Mouse (Mus musculus) hindbrain, embryonic 10.5 days (tissue): ENCODE measurements around the gene Xpot. TPM values are rescaled to one million over a fixed set of nuclear protein-coding genes. Genes with fewer than 3 reads are reported as not detected.

Experiments used
- DNase-seq: peaks from one replicate; pipeline ENCODE4 v3.0.0-alpha.2; 2017; ENCODE audit warnings: low spot score
- H3K27ac ChIP-seq: fragments of 300-500 bp; sonication (generic); 2 replicates; pipeline ENCODE4 v1.5.1; 2016; ENCODE audit warnings: mild to moderate bottlenecking, moderate library complexity
- H3K27me3 ChIP-seq: fragments of 300-500 bp; sonication (generic); 2 replicates; pipeline ENCODE4 v1.6.1; 2016; ENCODE audit warnings: mild to moderate bottlenecking; ENCODE audit not compliant: poor library complexity, insufficient read depth, severe bottlenecking
- H3K36me3 ChIP-seq: fragments of 300-500 bp; sonication (generic); 2 replicates; pipeline ENCODE4 v1.6.1; 2016; ENCODE audit warnings: mild to moderate bottlenecking, moderate library complexity
- H3K4me1 ChIP-seq: fragments of 300-500 bp; sonication (generic); replicated peaks from 2 replicates; pipeline ENCODE4 v1.6.1; 2016; ENCODE audit warnings: mild to moderate bottlenecking
- H3K4me3 ChIP-seq: fragments of 300-500 bp; sonication (generic); 2 replicates; pipeline ENCODE4 v1.5.1; 2016; ENCODE audit warnings: mild to moderate bottlenecking, moderate library complexity
- H3K9me3 ChIP-seq: fragments of 300-500 bp; sonication (generic); 2 replicates; pipeline ENCODE4 v1.6.1; 2016; ENCODE audit warnings: mild to moderate bottlenecking, moderate library complexity
- WGBS: fragments of 180-500 bp; shearing (Covaris S2); methylation state at CpG from one replicate; pipeline ENCODE4 v1.1.7; 2016; 5-methylcytosine and 5-hydroxymethylcytosine counted together
- polyA plus RNA-seq: library from polyadenylated mRNA; unstranded; fragments of >200 nt; fragmentation: Nextera tagmentation; extraction: Ambion mirVana; gene quantifications from 2 replicates; pipeline ENCODE4 v1.2.1, GENCODE M21; 2016

Xpot gene
- polyA plus RNA-seq, 1 experiment from 2014 or later, result 42.4 TPM

DNA sequence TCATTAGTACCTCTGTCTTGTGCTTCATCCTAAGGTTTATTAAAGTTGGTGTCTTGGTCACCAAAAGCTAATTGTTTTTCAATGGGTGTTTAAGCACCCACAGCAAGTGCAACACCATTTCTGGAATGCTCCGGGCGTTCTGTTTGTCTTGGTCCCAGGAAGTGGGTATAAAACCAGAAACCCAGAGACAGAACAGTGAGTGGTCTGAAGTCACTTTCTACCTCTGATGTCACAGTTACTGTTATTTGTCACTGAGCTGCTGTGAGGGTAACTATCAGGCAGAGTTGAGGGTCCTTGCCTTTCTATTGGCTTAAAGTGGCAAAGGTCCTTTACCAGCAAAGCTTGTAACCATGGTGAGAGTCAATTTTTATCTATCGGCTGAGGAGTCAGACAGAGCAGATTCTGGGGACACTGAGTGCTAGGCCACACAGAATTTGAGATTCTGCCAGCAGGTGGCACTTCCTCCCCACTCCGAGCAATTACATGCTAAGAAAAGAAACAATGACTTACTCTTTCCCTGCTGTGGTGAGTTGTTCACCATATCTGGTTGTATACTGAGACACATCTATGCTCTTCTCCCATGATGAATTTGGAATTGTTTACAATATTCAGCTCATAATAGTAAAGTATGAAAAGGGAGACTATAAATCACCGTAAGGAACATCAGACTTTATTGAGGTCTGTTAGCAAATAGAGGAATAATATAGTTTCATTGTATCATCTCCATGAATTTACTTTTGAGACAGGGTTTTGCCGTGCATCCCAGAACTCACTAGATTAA, 14.2 kb upstream of the Xpot start:
- Histone ChIP-seq H3K27ac (no peak overlapping the region), H3K4me1 (peaks cover 20% of the 10 kb centered on the region), H3K9me3 (no peaks in the 10 kb centered on the region), H3K27me3 (peaks cover 47% of the 10 kb centered on the region), H3K4me3 (0 out of 2 replicates have a peak overlapping the region, but pooled peaks have one; percentile 66), H3K36me3 (no peaks in the 10 kb centered on the region)
- peak; percentile 53 for DNase-seq
- WGBS, result 47% methylated on average over 6 of the region's 6 CpGs

DNA sequence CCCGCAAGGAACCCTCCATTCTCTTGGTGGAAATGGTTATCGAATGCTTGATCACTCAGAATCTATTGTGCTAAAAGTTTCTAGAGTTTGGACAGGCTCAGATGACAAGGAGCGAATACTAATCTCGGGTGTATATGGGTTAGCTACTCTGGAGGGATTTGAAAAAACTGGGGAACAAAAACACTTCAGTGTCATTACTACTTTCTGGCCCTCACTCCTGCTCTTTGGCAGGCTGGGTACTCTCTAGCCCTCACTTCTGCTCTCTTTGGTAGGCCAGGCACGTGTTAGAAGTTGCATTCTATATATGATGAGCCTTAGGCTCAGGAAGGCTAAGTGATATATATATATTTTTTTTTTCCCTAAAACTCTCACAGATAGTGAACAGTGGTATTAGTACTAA, 13.4 kb upstream of the Xpot start:
- H3K27ac ChIP-seq, result no peak overlapping the region
- H3K36me3 ChIP-seq, result no peaks in the 10 kb centered on the region
- H3K9me3 ChIP-seq, result no peaks in the 10 kb centered on the region
- no peak overlapping the region for H3K4me3 ChIP-seq
- DNase-seq, result no peak
- H3K27me3 ChIP-seq, result peaks cover 44% of the 10 kb centered on the region
- peaks cover 20% of the 10 kb centered on the region for H3K4me1 ChIP-seq
- WGBS, result 78% methylated on average over 5 of the region's 5 CpGs

DNA sequence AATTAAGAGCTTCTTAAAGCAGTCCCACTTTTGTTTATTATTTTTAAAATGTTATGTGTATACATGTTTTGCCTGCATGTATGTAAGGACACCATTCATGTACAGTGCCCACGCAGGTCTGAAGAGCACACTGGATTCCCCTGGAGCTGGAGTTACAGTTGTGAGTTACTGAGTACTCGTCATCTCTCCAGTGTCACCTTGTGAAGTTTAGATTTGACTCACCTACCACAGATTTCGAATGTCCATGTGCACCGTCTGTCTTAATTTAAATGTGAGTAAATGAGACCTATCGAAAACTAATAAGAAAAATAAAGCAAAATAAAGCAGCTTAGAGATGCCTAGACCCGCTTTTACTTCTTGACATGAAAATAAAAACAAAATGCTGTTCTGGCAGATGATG, 10.1 kb upstream of the Xpot start:
- peaks cover 8% of the 10 kb centered on the region for H3K4me1 ChIP-seq
- no peak overlapping the region for H3K27ac ChIP-seq
- peaks cover 11% of the 10 kb centered on the region for H3K27me3 ChIP-seq
- DNase-seq, result no peak
- no peaks in the 10 kb centered on the region for H3K36me3 ChIP-seq
- H3K4me3 ChIP-seq, result no peak overlapping the region
- WGBS, result 87% methylated on average over 6 of the region's 6 CpGs
- no peaks in the 10 kb centered on the region for H3K9me3 ChIP-seq

DNA sequence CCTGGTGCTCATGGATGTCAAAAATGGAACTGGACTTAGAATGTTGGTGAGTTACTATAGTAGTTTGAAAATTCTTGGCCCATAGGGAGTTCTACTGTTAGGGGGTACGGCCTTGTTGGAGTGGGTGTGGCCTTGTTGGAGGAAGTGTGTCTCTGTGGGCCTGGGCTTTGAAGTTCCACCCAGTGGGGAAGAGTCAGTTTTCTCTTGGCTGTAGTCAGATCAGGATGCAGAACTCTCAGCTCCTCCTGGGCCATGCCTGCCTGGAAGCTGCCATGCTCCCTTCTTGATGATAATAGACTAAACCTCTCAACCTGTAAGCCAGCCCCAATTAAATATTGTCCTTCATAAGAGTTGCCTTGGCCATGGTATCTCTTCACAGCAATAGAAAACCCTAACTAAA, 8.0 kb upstream of the Xpot start:
- 68% methylated on average over 1 of the region's 1 CpGs for WGBS

DNA sequence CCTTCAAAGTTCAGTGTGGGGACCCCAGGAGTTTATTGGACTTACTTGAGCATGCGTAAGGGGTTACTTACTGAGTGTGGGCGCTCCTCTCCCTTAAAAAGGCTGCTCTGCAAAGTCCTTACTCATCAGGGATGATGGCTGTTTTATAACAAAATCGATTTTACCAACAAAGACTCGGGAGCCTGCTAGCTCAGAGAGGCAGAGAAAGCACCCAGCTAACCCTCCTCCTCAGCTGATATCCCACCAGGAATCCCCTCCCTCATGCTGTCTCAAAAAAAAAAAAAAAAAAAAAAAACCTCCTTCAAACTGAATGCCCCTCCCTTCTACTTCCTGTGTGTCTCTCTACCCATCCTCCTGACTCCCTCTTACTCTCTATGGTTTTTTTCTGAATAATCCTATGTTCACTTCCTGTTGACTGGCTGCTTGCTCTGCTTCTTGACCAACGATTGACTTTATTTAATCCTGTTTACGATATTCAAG, 2.5 kb upstream of the Xpot start:
- H3K27ac ChIP-seq, result no peak overlapping the region
- no peaks in the 10 kb centered on the region for H3K36me3 ChIP-seq
- no peak for DNase-seq
- no peaks in the 10 kb centered on the region for H3K27me3 ChIP-seq
- no peaks in the 10 kb centered on the region for H3K9me3 ChIP-seq
- H3K4me1 ChIP-seq, result peaks cover 11% of the 10 kb centered on the region
- H3K4me3 ChIP-seq, result no peak overlapping the region
- WGBS, result 91% methylated on average over 6 of the region's 6 CpGs

More for the DNA sequence above, 8.0 kb upstream of the Xpot start:
- no peak for DNase-seq
- Histone ChIP-seq H3K4me3 (no peak overlapping the region), H3K27ac (no peak overlapping the region), H3K4me1 (no peaks in the 10 kb centered on the region), H3K27me3 (no peaks in the 10 kb centered on the region), H3K9me3 (no peaks in the 10 kb centered on the region), H3K36me3 (no peaks in the 10 kb centered on the region)

DNA sequence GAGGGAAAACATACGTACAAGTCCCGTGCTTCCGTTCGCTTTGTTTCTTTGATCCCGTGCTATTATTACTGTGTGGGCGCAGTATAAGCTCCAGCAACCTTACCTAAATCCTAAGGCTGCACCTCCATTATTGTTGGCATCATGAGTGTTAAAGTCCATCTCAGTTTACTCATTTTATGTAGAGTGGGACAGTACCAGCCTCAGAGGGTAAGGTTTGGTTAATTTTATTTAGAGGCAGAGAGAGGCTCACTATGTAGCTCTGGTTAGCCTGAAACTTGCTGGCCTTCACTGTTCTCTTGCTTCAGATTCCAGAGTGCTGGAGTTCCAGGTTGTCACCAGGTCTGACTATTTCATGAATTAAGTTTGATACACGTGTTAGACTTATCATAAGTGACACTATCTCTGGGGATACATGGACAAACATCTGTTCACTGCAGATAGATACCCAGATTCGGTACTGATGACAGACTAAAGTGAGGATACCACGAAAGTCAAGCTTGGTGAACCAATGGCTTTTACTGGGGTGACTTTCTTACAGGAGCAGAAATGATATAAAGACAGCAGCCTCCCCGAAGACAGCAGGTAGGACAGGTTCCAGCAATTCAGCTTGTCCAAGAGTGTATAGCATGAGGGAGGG, 1.2 kb upstream of the Xpot start:
- H3K4me1 ChIP-seq, result peaks cover 11% of the 10 kb centered on the region
- no peak overlapping the region for H3K27ac ChIP-seq
- WGBS, result 90% methylated on average over 10 of the region's 10 CpGs
- H3K36me3 ChIP-seq, result peaks cover 9% of the 10 kb centered on the region
- no peak for DNase-seq
- H3K4me3 ChIP-seq, result no peak overlapping the region
- no peaks in the 10 kb centered on the region for H3K27me3 ChIP-seq
- H3K9me3 ChIP-seq, result no peaks in the 10 kb centered on the region

DNA sequence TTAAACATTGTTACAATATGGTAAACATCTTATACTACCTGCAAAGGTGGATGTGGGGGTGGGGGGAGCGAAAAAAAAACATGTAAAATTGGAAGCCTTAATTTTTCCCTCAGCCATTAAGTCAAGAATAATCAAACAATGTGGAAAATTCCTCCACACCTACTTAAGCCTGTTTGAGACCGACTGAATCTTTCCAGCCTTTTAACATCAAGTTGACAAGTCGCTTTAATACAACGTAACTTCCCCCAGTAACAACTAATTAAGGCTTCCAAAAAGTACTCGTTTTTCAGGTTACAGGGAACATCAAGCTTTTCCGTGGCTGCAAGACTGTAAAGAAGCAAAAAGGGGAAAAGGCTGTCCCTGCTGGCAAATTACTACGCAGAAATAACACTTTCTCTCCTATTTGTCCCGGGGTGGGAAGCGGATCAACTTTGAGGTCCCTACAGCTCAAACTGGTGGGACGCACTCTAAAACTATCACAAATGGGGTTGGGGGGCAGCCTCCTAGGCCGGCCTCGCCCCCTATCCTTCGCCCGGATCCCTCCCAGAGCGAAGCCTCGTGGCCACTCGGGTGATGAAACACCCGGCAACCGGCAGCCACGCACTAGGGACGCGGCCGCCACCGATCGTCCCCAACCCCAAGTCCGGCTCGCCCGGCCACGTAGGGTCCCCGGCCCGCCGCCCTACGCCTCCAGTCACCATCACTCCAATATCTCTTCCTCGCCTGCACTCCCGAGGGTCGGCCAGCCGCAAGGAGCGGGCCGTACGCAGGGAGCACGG, 536 bp downstream of the Xpot start:
- no peak for DNase-seq
- H3K36me3 ChIP-seq, result peaks cover 26% of the 10 kb centered on the region
- no peaks in the 10 kb centered on the region for H3K27me3 ChIP-seq
- H3K4me3 ChIP-seq, result peak overlapping the region; percentile 76
- H3K4me1 ChIP-seq, result peaks cover 11% of the 10 kb centered on the region
- WGBS, result under 1% methylated on average over 41 of the region's 41 CpGs
- no peaks in the 10 kb centered on the region for H3K9me3 ChIP-seq
- peak overlapping the region; percentile 95 for H3K27ac ChIP-seq

DNA sequence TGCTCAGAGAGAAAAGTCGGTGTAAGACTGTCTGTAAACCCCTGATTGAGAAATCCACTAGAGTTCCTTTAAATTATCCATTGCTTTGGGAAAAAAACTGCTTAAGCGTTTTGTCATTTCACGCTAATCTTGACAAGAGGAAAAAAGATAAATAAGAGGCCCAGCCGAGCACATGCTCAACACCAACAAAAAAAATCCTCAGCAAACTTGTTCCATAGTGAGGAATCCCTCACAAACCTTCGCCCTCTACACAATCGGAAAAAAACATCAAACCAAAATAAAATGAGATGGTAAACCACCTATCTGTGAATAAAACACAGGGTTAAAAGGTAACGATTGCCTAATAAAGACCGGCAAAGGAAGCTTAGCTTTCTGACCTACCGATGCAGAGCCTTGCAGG, 1.1 kb downstream of the Xpot start:
- peaks cover 32% of the 10 kb centered on the region for H3K36me3 ChIP-seq
- DNase-seq, result no peak
- H3K27me3 ChIP-seq, result no peaks in the 10 kb centered on the region
- peaks cover 11% of the 10 kb centered on the region for H3K4me1 ChIP-seq
- H3K4me3 ChIP-seq, result peak overlapping the region; percentile 76
- H3K27ac ChIP-seq, result no peak overlapping the region
- 31% methylated on average over 9 of the region's 9 CpGs for WGBS
- H3K9me3 ChIP-seq, result no peaks in the 10 kb centered on the region

DNA sequence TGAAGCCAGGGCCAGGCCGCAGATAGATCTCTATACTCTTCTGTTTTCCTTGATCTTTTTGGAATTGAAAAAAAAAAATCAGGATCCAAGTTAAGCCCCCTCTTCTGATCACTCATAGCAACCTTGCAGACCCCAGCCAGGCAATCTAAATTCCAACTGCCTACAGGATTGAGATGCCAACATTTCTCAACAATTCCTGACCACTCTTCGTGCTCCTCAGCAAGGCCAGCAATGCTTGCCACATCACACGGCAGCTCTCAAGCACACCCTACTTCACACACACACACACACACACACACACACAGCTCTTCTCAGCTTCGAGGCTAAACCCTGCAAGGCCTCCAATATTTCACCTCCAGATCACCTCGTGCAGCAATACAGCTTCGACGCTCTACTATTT, 2.5 kb downstream of the Xpot start:
- DNase-seq, result no peak
- Histone ChIP-seq H3K4me3 (no peak overlapping the region), H3K4me1 (peaks cover 11% of the 10 kb centered on the region), H3K27ac (no peak overlapping the region), H3K9me3 (no peaks in the 10 kb centered on the region), H3K27me3 (no peaks in the 10 kb centered on the region), H3K36me3 (peaks cover 44% of the 10 kb centered on the region)
- 91% methylated on average over 7 of the region's 7 CpGs for WGBS

DNA sequence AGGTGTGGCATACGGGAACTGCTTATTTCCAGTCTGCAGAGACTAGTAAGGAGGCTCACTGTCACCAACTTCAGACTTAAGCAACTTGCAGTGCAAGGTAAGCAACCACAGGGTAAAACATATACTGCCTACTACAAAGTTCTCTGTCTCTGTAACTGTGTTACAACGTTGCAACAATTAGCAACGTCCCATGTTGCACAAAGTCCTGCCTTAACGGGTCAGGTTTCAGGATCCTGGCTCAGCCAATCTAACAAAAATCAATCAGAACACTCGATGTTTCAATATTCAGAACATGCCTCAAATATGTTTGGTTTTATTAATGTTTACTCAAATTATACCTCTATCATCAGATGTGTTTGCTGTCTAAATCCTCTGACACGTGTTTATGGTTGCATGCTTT, 3.7 kb downstream of the Xpot start:
- Histone ChIP-seq H3K4me1 (peaks cover 11% of the 10 kb centered on the region), H3K36me3 (peaks cover 56% of the 10 kb centered on the region), H3K9me3 (no peaks in the 10 kb centered on the region), H3K27ac (no peak overlapping the region), H3K4me3 (no peak overlapping the region), H3K27me3 (no peaks in the 10 kb centered on the region)
- DNase-seq, result no peak
- 92% methylated on average over 6 of the region's 6 CpGs for WGBS

DNA sequence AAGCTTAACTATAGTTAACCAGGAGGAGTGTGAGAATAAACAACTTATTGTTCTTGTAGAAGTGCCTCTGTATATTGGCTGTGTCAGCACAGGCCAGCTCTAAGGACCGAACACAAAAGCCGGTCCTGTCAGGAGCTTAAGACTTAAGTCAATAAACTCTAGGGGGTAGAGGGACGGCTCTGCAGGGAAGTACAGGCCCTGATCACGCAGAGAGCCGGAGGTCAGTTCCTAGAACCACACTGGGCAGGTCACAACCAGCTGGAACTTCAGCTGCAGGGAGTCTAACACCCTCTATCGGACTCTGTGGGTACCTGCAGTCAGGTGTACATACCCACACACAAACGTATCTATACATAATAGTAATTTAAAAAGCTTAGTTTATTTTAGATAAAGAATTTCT, 10.2 kb downstream of the Xpot start:
- H3K36me3 ChIP-seq, result peaks cover 97% of the 10 kb centered on the region
- no peak for DNase-seq
- no peaks in the 10 kb centered on the region for H3K9me3 ChIP-seq
- H3K27ac ChIP-seq, result no peak overlapping the region
- no peaks in the 10 kb centered on the region for H3K27me3 ChIP-seq
- 55% methylated on average over 7 of the region's 7 CpGs for WGBS
- no peak overlapping the region for H3K4me3 ChIP-seq
- no peaks in the 10 kb centered on the region for H3K4me1 ChIP-seq

DNA sequence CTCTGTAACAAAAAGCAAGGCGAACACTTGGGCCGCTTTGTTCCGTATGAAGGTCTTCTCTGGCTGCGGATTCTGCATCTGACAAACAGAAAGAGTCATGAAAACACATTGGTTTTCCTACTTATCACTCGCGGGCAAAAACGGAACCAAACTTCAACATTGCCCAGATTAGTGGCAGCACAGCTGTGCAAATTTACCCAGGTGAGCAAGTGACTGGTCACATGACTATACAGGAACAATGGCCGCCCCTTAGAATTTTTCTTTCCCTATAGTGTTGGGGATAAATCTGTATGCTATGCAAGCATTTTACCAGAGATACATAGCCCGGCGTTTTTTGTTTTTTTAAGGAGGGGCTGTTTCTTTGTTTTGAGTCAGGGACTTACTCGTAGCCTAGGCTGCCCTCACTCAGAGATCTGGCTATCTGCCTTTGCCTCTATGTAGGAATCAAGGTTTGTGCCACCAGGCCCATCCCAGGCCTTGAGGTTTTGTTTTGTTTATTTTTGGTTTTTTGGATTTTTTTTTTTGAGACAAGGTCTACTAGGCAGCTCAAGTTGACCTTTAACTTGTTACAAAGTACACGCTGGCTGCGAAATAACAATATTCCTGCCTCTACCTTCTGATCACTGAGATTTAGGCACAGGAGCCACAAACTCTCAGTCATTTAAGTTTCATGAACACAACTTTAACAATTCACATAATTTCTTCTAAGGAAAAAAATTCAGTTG, 10.8 kb downstream of the Xpot start:
- Histone ChIP-seq H3K27ac (no peak overlapping the region), H3K4me3 (no peak overlapping the region), H3K4me1 (no peaks in the 10 kb centered on the region), H3K36me3 (peaks cover 97% of the 10 kb centered on the region), H3K9me3 (no peaks in the 10 kb centered on the region), H3K27me3 (no peaks in the 10 kb centered on the region)
- 94% methylated on average over 13 of the region's 13 CpGs for WGBS
- no peak for DNase-seq
